Mouse (Mus musculus) stomach, postnatal 0 days (tissue): ENCODE measurements around the gene Crb2.

Experiments used
- CTCF ChIP-seq: IDR thresholded peaks from 2 replicates; pipeline ENCODE4 v1.5.1; 2016; ENCODE audit warnings: antibody characterized with exemption, low read depth, mild to moderate bottlenecking, moderate library complexity
- EP300 ChIP-seq: optimal IDR thresholded peaks from 2 replicates; pipeline ENCODE3; 2016; ENCODE audit warnings: antibody characterized with exemption

- TF ChIP-seq CTCF = no peak
- no peak for TF ChIP-seq EP300
Observed at GRCm38 (mm10) chr2:37758343-37759015, 17.6 kb upstream of the Crb2 start.
